In genomic region chr19:23142427-23143073, GRCm38 (mm10) we compare ENCODE assay signal across 8 mouse cellular contexts. TPM values are rescaled to one million over a fixed set of nuclear protein-coding genes. Genes with fewer than 3 reads are reported as not detected.
DNase-seq lines count a peak whose midpoint lies in the region; ATAC-seq and TF ChIP-seq lines count a peak whose summit lies in the region.

No protein-coding gene starts in this region.

- peaks cover 29% of the 10 kb centered on the region for H3K27me3 ChIP-seq in heart, embryonic 10.5 days (ENCODE audit: insufficient read depth, poor library complexity, severe bottlenecking)
- no peaks in the 10 kb centered on the region for H3K27me3 ChIP-seq in kidney, postnatal 0 days (ENCODE audit: insufficient read depth, low read length)
- H3K27me3 ChIP-seq in midbrain, embryonic 10.5 days (ENCODE audit: low read depth, poor library complexity, severe bottlenecking), result peaks cover 57% of the 10 kb centered on the region

- WGBS in heart, embryonic 10.5 days, result 5% methylated on average over 28 of the region's 28 CpGs
- WGBS in kidney, postnatal 0 days, result 3% methylated on average over 28 of the region's 28 CpGs
- WGBS in midbrain, embryonic 10.5 days, result 2% methylated on average over 28 of the region's 28 CpGs

- H3K9me3 ChIP-seq in heart, embryonic 10.5 days, result no peaks in the 10 kb centered on the region
- H3K9me3 ChIP-seq in kidney, postnatal 0 days (replicated peaks; ENCODE audit: low read length), result no peaks in the 10 kb centered on the region
- H3K9me3 ChIP-seq in midbrain, embryonic 10.5 days (replicated peaks), result no peaks in the 10 kb centered on the region

- peak overlapping the region; percentile 92 for H3K4me2 ChIP-seq in kidney, postnatal 0 days (ENCODE audit: low read length)

- no peaks in the 10 kb centered on the region for H3K36me3 ChIP-seq in heart, embryonic 10.5 days
- H3K36me3 ChIP-seq in kidney, postnatal 0 days (ENCODE audit: insufficient read depth, low read length), result 0 out of 2 replicates have a peak, but pooled peaks cover 5% of the 10 kb centered on the region
- H3K36me3 ChIP-seq in midbrain, embryonic 10.5 days, result no peaks in the 10 kb centered on the region

- peak overlapping the region; percentile 76 for H3K4me3 ChIP-seq in heart, embryonic 10.5 days
- peak overlapping the region; percentile 74 for H3K4me3 ChIP-seq in kidney, postnatal 0 days (replicated peaks; ENCODE audit: low read depth, low read length)
- peak overlapping the region; percentile 68 for H3K4me3 ChIP-seq in midbrain, embryonic 10.5 days

- H3K9ac ChIP-seq in kidney, postnatal 0 days (ENCODE audit: low read depth, low read length), result peak overlapping the region; percentile 93

- TF ChIP-seq CTCF in kidney, postnatal 0 days (IDR thresholded peaks at IDR 0.05; ENCODE audit: low read depth), result no peak

- DNase-seq in embryo, embryonic 11 days, result peak; percentile 36
- no peak for DNase-seq in embryo, embryonic 9.5 days (ENCODE audit: extremely low spot score)
- DNase-seq in adipocyte (ENCODE audit: low spot score), result peak; percentile 83
- no peak for DNase-seq in heart, embryonic 10.5 days (ENCODE audit: low spot score)
- peak; percentile 66 for DNase-seq in kidney, postnatal 0 days (ENCODE audit: low spot score)
- DNase-seq in midbrain, embryonic 10.5 days (ENCODE audit: low spot score), result no peak
- DNase-seq in spleen, adult 12 weeks (ENCODE audit: low spot score), result no peak
- no peak for DNase-seq in right cerebral cortex, postnatal 10 days (ENCODE audit: low spot score in 2 of 2)

- H3K27ac ChIP-seq in heart, embryonic 10.5 days, result no peak overlapping the region
- H3K27ac ChIP-seq in kidney, postnatal 0 days, result peak overlapping the region; percentile 97
- no peak overlapping the region for H3K27ac ChIP-seq in midbrain, embryonic 10.5 days (replicated peaks)

- no peak for ATAC-seq in kidney, postnatal 0 days (replicated peaks; ENCODE audit: low FRiP score, low read depth)

- peaks cover 31% of the 10 kb centered on the region for H3K4me1 ChIP-seq in heart, embryonic 10.5 days
- peaks cover 15% of the 10 kb centered on the region for H3K4me1 ChIP-seq in kidney, postnatal 0 days (replicated peaks; ENCODE audit: insufficient read depth, low read length)
- peaks cover 25% of the 10 kb centered on the region for H3K4me1 ChIP-seq in midbrain, embryonic 10.5 days

RNA-seq across cellular contexts. Expression of gene Klf9, which starts 1.5 kb away (rescaled TPM):
- polyA plus RNA-seq in heart, embryonic 10.5 days (2016; fragmentation: Nextera tagmentation; extraction: Ambion mirVana), result 1.4 and 1.6 TPM in 2 replicates
- polyA plus RNA-seq in kidney, postnatal 0 days (2015; fragmentation: Nextera tagmentation; extraction: Ambion mirVana), result 14.3 and 16.1 TPM in 2 replicates
- 0.87 and 0.91 TPM in 2 replicates for polyA plus RNA-seq in midbrain, embryonic 10.5 days (2016; fragmentation: Nextera tagmentation; extraction: Ambion mirVana)

Comparison
In these comparisons a context has a peak if more than half of its experiments do, and no peak if none do; other contexts are left out.
1. DNase-seq: peak in embryo, embryonic 11 days (single experiment), adipocyte (single experiment) and kidney, postnatal 0 days (single experiment); none in embryo, embryonic 9.5 days (single experiment), heart, embryonic 10.5 days (single experiment), midbrain, embryonic 10.5 days (single experiment), spleen, adult 12 weeks (single experiment) and right cerebral cortex, postnatal 10 days (0 of 2).
2. Peak in every context shown above with its lines, with median percentiles within 50 percentile points of each other: H3K4me3 ChIP-seq.